Mouse (Mus musculus) mesoderm, embryonic 11.5 days (tissue): Measurements from ENCODE around the gene Tas2r110.

Source experiments
- DNase-seq: peaks from one replicate; pipeline ENCODE4 v3.0.0-alpha.2; 2012; ENCODE audit warnings: low read depth, low spot score

Tas2r110 gene

GRCm38 (mm10) chr6:132867708-132868107 is at the start of gene Tas2r110:
TSS of gene Tas2r110 (plus strand) at chr6:132868008.
- no peak for DNase-seq

DNA sequence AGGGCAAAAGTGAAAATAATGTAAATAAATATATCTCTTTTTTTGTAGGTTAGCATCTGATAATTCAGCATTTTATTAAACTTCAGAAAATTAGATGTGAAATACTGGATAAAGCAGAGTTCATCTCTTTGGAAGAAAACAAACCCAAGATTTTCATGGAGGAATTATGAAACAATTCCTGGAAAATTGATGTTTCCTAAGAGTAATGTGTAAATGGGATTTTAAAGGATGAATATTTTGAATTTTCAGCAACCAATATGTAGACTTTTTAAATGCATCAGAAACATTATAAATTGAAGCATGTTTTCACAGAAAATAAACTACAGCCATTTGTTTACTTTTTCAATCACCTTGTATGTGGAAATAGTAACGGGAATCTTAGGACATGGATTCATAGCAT is 21.0 kb upstream of the Tas2r110 start, which contains the start of gene Tas2r123:
Gene Tas2r123 (plus strand): TSS at position 301 of the 400 bp plus-strand sequence.
- DNase-seq, result no peak

DNA sequence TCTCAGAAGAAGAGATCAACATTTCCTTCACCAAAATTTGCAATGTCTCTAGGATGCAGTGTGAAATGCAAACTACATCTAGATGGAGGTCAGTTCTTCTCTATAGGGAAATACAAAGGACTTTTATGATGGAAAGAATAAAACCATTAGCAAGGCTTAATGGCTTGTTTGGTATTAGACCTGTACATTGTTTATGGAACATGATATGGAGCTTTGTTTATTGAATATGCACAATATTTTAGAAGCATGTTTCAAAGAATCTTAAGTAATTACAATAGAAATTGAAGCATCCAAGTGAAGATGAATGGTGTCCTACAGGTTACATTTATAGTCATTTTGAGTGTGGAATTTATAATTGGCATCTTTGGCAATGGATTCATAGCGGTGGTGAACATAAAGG is 12.7 kb upstream of the Tas2r110 start, which contains the start of gene Tas2r116:
Gene Tas2r116 (plus strand): TSS at position 301 of the 400 bp plus-strand sequence.
- DNase-seq, result no peak

DNA sequence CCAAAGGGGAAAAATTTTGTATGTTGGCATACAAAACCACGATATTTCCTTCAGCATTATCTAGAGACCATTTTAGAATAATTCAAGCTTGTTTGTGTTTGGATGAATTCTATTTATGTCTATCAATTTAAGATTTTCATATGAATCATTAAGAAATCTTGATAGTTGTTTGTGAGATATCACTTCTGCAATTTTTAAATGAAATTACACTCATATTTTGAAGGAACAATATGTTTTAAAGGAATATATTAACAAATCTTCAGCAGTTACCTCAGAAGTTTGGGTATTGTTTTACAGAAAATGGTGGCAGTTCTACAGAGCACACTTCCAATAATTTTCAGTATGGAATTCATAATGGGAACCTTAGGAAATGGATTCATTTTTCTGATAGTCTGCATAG is 24.9 kb downstream of the Tas2r110 start, which contains the start of gene Tas2r113:
Gene Tas2r113 (plus strand): TSS at position 301 of the 400 bp plus-strand sequence.
- DNase-seq, result no peak

- DNase-seq, result no peak
Observed at GRCm38 (mm10) chr6:132909351-132909750, 41.5 kb downstream of the Tas2r110 start, which contains the start of gene Tas2r125. TSS of gene Tas2r125 (plus strand) at chr6:132909651.
